Mouse (Mus musculus): Measurements from ENCODE around the gene Sun2.

- TF ChIP-seq CTCF (IDR thresholded peaks at IDR 0.05; ENCODE audit: insufficient read depth, low read depth, low read length) (no peak), POLR2A (IDR thresholded peaks at IDR 0.05; ENCODE audit: insufficient read depth, low read depth, low read length) (no peak)
Measured at GRCm38 (mm10) chr15:79757118-79757517, 14.8 kb upstream of the Sun2 start.
